Mouse (Mus musculus): Measurements from ENCODE around the gene Lpp. TPM values are rescaled to one million over a fixed set of nuclear protein-coding genes. Genes with fewer than 3 reads are reported as not detected.

The Lpp gene
- polyA plus RNA-seq, 1 experiment from 2014 or later, result 25.9 TPM

DNA sequence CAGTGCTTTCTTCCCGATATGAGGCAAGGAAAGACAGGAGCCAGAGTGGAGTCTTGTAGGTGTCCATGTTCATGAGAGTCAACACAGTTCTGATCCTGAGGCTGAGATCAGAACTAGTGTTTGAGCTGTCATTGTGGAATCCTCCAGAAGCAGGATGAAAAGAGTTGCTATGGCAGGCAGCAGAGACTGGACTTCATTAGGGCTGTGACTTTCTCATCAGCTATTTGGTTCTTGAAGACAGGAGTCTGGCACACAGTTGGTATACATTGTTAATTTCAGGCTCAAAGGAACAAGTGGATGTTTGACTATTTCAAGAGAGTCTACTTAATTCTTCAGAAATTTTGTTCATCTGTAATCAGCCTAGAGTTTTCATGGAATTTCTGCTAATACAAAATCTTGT, 235.5 kb downstream of the Lpp start:
- H3K9me3 ChIP-seq (replicated peaks), result no peaks in the 10 kb centered on the region
- H3K9ac ChIP-seq, result no peak overlapping the region
- H3K36me3 ChIP-seq, result no peaks in the 10 kb centered on the region
- H3K4me2 ChIP-seq (replicated peaks), result no peak overlapping the region
- no peak for ATAC-seq (ENCODE audit: low FRiP score)
- no peak overlapping the region for H3K27ac ChIP-seq
- 89% methylated on average over 1 of the region's 1 CpGs for WGBS
- H3K27me3 ChIP-seq, result no peaks in the 10 kb centered on the region
- peaks cover 9% of the 10 kb centered on the region for H3K4me1 ChIP-seq
- H3K4me3 ChIP-seq, result no peak overlapping the region

DNA sequence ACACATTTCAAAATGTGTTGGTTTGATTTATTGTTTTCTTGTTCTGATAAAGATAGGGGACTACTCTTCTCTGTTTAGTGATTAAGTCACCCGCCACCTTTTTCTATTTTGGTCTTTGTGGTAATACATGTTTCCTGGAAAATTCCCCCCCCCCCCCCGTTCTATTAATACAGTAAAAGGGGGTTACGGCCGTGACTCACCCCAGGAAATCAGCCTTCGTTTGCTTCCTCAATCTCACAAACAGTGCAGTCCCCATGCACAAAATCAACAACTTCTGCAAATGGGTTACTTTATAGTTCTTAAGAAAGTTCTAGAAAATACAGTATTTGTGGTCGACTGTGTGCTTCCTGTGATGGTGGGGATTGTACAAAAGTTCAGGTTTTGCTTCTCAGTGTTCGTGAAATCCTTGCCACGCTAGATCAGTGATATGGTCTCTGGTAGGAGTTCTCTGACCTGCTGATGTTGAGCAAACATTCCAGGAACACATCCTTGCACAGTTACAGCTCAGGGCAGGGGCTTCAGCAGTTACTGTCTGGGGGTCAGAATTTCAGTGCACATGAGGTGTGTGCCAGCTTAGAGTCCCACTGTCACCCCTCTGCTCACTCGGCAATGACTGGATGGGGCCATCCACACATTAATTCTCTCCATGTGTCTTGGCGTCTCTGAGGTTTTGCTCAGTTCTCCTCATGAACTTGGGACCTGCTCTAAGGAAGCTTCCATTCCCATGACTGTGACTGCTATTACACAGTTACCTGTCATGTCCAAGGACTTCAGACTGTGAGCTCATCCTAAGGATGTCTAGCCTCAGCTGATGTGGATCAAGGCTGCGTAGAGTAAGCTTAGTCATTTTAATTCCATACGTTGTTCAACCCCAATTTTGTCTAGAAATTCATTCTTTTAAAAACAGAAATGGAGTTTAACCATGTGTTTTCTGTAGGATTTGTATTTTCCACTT, 236.2 kb downstream of the Lpp start:
- no peak for ATAC-seq (ENCODE audit: low FRiP score)
- H3K27me3 ChIP-seq, result no peaks in the 10 kb centered on the region
- H3K4me3 ChIP-seq, result no peak overlapping the region
- WGBS, result 86% methylated on average over 12 of the region's 12 CpGs
- H3K27ac ChIP-seq, result no peak overlapping the region
- no peaks in the 10 kb centered on the region for H3K9me3 ChIP-seq (replicated peaks)
- H3K9ac ChIP-seq, result no peak overlapping the region
- peaks cover 5% of the 10 kb centered on the region for H3K4me1 ChIP-seq
- H3K4me2 ChIP-seq (replicated peaks), result no peak overlapping the region
- H3K36me3 ChIP-seq, result no peaks in the 10 kb centered on the region

DNA sequence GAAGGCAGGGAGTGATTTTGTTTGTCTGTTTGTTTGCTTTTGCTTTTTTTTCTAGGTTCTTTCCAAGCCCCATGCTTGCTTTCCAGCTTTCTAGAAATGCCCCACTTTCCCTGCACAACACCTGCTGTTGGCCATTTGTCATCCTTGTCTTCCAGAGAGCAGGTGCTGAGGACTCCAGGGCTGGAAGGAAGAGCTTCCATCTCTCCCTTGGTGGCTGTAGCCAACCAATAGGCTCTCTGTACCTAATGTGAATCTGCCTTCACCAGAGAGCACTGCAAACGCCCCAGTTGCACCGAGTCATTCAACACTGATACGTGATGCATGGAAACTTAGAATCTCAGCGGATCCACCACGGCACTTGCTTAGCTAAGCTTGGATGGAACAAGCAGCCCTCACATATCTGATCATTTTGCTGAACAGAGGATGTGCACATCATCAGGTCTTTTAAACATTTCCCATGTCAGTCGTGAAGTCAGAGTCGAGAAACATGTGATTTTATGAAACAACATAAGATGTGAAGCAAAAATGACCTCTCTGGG, 242.1 kb downstream of the Lpp start:
- no peaks in the 10 kb centered on the region for H3K27me3 ChIP-seq
- H3K27ac ChIP-seq, result no peak overlapping the region
- H3K9ac ChIP-seq, result no peak overlapping the region
- no peaks in the 10 kb centered on the region for H3K9me3 ChIP-seq (replicated peaks)
- WGBS, result 90% methylated on average over 7 of the region's 7 CpGs
- ATAC-seq (ENCODE audit: low FRiP score), result no peak
- H3K36me3 ChIP-seq, result no peaks in the 10 kb centered on the region
- no peaks in the 10 kb centered on the region for H3K4me1 ChIP-seq
- H3K4me3 ChIP-seq, result no peak overlapping the region
- no peak overlapping the region for H3K4me2 ChIP-seq (replicated peaks)

DNA sequence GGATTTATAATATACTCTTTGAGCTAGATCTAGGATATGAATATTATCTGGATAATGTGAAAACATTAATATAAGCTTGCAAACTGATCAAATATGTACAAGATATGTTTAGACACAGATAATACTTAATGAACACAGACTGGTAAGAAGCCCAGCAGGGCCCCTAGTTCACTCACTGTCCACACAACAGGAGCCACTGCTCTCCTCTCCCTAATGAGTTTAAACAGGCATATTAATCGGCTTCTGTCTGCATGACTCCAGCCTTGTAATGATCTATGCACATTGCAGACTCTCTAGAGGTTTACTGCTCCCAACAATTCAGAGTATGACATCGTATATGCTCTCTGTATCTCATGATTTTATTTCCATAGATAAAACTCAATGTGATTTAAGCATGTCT, 243.6 kb downstream of the Lpp start:
- H3K27ac ChIP-seq, result no peak overlapping the region
- no peaks in the 10 kb centered on the region for H3K27me3 ChIP-seq
- no peak for ATAC-seq (ENCODE audit: low FRiP score)
- H3K4me3 ChIP-seq, result no peak overlapping the region
- WGBS, result 76% methylated on average over 2 of the region's 2 CpGs
- H3K36me3 ChIP-seq, result no peaks in the 10 kb centered on the region
- H3K9ac ChIP-seq, result no peak overlapping the region
- H3K4me2 ChIP-seq (replicated peaks), result no peak overlapping the region
- H3K4me1 ChIP-seq, result no peaks in the 10 kb centered on the region
- H3K9me3 ChIP-seq (replicated peaks), result no peaks in the 10 kb centered on the region

DNA sequence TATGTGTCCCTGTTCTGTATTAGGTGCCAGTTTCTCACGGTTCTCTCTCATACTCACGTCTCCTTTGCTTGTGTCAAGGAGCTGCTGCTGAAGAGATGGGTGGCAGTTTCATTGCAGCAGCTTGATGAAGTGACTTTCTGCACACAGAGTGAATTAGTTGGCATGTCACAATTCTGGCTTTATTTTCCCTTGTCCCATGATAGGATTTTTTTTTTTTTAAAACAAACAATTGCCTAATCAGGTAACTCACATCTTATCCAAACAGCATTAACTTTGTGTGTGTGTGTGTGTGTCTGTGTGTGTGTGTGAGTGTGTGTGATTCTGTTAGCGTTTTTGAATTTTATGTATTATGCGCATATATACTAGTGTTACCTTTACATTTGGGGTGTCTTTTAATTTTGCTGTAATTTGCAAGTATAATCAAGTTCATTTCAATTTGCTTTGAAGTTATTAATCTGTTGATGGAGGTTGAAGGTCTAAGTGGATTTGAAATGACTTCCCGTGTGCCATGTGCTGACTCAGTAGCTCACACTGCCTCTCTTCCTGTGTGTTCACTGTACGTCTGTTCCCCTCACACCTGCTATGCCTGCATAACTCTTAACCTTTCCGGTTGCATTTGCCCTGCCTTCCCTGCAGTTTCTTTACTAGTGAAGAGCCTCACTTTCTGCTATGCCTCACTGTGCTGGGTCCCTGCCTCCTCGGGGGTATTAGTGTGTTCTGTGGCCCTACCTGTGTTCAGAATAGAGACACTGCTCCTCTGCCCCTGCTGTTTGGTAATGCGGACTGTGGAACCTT, 247.9 kb downstream of the Lpp start:
- no peak for ATAC-seq (ENCODE audit: low FRiP score)
- WGBS, result 81% methylated on average over 9 of the region's 9 CpGs
- H3K27me3 ChIP-seq, result no peaks in the 10 kb centered on the region

DNA sequence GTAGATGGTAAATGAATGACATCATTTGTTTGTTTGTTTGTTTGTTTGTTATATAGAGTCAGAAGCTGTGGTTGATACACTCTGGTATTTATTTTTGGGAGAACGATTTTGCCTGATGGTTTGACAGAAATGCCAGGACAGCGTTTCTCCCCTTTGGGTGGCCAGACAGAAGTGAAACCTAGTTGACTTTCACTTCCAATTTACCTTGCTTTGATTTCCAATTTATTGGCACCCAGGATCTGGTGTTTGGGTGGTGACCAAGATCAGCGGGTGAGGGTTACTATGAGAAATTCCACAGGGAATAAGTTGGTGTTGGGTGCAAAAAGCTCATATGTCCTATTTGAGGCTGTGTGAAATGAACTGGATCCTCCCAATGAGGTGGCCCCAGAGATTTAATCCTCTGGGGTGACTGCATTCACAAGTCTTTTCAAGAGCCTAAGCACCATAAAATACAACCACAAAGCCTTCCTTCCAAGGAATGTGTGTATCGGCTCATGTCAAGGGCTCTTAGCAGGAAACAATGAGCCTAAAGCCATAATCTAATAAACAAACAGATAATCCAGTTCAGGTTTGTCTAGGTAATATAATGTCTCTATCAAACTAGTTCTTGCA, 249.8 kb downstream of the Lpp start:
- H3K27ac ChIP-seq, result no peak overlapping the region
- 85% methylated on average over 4 of the region's 4 CpGs for WGBS
- no peaks in the 10 kb centered on the region for H3K4me1 ChIP-seq
- H3K9ac ChIP-seq, result no peak overlapping the region
- no peaks in the 10 kb centered on the region for H3K27me3 ChIP-seq
- H3K4me3 ChIP-seq, result no peak overlapping the region
- no peaks in the 10 kb centered on the region for H3K9me3 ChIP-seq (replicated peaks)
- no peak for ATAC-seq (ENCODE audit: low FRiP score)
- H3K36me3 ChIP-seq, result no peaks in the 10 kb centered on the region
- H3K4me2 ChIP-seq (replicated peaks), result no peak overlapping the region

More for the DNA sequence above, 247.9 kb downstream of the Lpp start:
- no peak overlapping the region for H3K9ac ChIP-seq
- no peak overlapping the region for H3K27ac ChIP-seq
- H3K4me2 ChIP-seq (replicated peaks), result no peak overlapping the region
- H3K4me1 ChIP-seq, result no peaks in the 10 kb centered on the region
- no peaks in the 10 kb centered on the region for H3K9me3 ChIP-seq (replicated peaks)
- no peak overlapping the region for H3K4me3 ChIP-seq
- no peaks in the 10 kb centered on the region for H3K36me3 ChIP-seq

DNA sequence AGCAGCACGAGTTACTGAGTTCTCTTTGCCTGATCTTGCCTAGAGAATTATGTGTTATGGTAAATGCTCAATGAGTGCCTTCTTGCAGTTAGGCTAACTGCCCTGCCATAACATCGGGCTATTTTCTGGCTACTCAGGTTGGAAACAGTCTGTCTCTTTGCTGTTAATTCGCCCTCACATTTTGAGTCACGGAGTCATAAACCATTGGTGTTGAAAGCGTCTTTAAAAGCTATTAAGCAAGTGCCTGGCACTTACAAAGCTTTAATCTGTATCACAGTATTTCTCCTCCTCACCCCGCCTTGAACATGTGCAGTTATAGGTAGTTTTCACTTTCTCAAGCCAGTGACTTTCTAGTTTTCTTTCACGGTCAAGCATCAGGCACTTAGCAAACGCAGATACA, 250.8 kb downstream of the Lpp start:
- Histone ChIP-seq H3K9me3 (replicated peaks) (no peaks in the 10 kb centered on the region), H3K36me3 (no peaks in the 10 kb centered on the region), H3K9ac (no peak overlapping the region), H3K27me3 (no peaks in the 10 kb centered on the region), H3K4me3 (no peak overlapping the region), H3K4me1 (no peaks in the 10 kb centered on the region), H3K4me2 (replicated peaks) (no peak overlapping the region), H3K27ac (no peak overlapping the region)
- no peak for ATAC-seq (ENCODE audit: low FRiP score)
- 88% methylated on average over 8 of the region's 8 CpGs for WGBS

DNA sequence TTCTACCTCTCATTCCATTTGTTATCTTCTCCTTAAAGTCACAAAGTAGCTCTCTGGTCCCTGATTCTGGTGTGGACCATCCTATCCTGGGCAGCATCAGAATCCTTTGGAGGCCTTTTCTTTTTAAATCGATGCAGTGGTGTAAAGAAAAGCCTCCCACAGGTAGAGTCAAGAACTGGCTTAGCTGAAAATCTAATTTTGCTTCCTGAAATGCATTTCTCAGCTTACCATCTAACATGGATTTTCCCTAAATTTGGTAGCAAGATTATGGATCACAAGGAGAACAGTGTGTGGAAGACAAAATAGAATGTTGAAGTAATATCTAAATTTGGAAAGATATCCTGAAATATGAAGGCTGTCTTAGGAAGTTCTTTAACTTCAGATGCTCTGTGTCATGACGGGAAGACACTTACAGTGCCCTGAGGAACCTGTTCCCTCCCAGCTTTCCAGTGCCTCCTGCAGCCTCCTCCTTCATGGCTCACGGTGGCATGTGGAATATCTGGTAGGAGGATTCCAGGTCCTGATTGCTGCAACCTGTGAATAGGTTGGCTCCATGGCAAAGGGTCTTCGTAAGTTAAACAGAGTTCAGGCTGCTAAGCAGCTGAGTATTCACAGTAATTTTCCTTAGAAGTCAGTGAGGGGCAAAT, 251.6 kb downstream of the Lpp start:
- no peaks in the 10 kb centered on the region for H3K36me3 ChIP-seq
- no peaks in the 10 kb centered on the region for H3K27me3 ChIP-seq
- no peak overlapping the region for H3K4me3 ChIP-seq
- no peak overlapping the region for H3K4me2 ChIP-seq (replicated peaks)
- no peak overlapping the region for H3K27ac ChIP-seq
- no peaks in the 10 kb centered on the region for H3K9me3 ChIP-seq (replicated peaks)
- 85% methylated on average over 4 of the region's 4 CpGs for WGBS
- no peak overlapping the region for H3K9ac ChIP-seq
- no peaks in the 10 kb centered on the region for H3K4me1 ChIP-seq
- no peak for ATAC-seq (ENCODE audit: low FRiP score)

DNA sequence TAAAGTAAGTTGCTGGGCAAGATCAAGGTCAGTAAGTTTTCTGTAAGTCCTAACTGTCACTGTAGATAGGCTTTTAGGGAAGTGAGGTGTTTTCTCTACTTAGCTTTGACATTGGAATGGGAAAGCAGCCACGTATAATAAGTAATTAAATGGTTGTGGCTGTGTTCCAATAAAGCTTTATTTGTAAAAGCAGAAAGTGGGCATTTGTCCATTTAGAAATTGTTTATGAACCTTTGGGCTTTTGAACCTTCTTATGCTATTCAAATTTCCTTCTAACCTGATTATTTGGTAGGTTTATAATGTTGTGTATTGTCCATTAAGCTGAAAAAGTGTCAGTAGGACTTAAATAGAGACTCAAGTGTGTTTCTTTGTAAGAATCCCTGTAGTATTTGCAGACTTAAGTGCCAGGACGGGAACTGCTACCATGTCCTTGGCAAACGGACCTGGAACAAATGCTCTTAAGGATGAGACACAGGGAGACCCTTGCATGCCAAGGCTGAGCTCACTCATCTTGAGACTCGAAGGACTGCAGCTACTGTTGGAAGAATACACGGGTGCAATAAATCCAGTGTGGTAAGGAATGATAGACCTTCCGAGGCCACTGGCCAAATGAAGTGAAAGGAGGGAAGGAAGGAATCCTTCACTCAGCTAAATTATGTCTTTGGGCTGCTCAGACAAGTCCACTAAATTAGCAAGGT, 252.7 kb downstream of the Lpp start:
- 88% methylated on average over 6 of the region's 6 CpGs for WGBS
- H3K9ac ChIP-seq, result no peak overlapping the region
- no peak overlapping the region for H3K4me3 ChIP-seq
- ATAC-seq (ENCODE audit: low FRiP score), result no peak
- H3K4me2 ChIP-seq (replicated peaks), result no peak overlapping the region
- no peak overlapping the region for H3K27ac ChIP-seq
- no peaks in the 10 kb centered on the region for H3K36me3 ChIP-seq
- H3K27me3 ChIP-seq, result no peaks in the 10 kb centered on the region
- H3K4me1 ChIP-seq, result no peaks in the 10 kb centered on the region
- no peaks in the 10 kb centered on the region for H3K9me3 ChIP-seq (replicated peaks)

DNA sequence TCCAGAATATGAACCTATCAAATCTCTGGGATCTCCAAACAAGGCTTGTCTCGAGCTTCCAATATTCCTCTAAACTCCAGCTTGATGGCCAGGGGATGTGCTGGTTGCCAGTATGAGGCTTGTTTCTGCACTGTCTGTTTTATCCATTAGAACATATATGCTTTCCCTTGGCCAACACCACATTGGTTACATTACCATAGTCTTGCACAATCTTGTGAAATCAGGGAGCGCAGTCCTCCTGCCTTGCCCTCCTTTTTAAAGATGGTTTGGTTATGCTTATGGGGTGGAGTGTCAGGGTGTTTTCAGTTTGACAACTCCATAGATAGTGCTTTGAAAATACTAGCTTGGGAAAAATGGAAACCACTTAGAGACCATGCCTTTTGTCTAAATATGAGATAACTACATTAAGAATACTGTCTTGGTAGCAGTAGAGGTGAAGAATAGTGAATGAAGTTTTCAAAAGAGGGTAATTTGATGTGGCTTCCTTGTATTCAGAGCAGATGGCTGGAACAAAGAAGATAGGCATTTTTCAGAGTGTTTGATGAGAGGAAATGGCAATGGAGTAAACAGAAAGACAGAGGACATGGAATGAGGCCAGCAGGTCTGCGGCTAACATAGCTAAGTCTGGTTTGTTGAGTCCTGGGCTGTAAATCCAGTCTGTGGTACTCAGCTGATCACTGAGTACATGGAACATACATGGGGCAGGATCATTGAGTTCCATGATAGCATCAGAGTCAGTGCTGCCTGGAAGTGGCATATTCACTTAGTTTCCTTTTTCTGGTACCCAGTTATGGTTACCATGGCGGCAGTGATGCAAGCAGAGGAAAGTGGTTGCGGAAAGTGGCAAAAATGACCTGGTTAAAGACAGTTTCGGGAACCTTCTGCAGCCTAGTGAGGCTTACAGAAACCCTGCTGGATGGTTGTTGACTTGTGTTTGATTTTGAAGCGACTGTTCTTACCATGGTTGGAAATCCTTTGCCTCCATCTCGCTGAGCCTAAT, 258.6 kb downstream of the Lpp start:
- H3K27ac ChIP-seq, result no peak overlapping the region
- H3K4me3 ChIP-seq, result no peak overlapping the region
- H3K9me3 ChIP-seq (replicated peaks), result no peaks in the 10 kb centered on the region
- H3K9ac ChIP-seq, result no peak overlapping the region
- WGBS, result 82% methylated on average over 8 of the region's 8 CpGs
- H3K4me2 ChIP-seq (replicated peaks), result no peak overlapping the region
- no peak for ATAC-seq (ENCODE audit: low FRiP score)
- no peaks in the 10 kb centered on the region for H3K27me3 ChIP-seq
- no peaks in the 10 kb centered on the region for H3K4me1 ChIP-seq
- no peaks in the 10 kb centered on the region for H3K36me3 ChIP-seq
